12 mouse cellular contexts compared by ENCODE assay signal in genomic region chr10:128504641-128505370, GRCm38 (mm10). TPM values are rescaled to one million over a fixed set of nuclear protein-coding genes. Genes with fewer than 3 reads are reported as not detected.
DNase-seq lines count a peak whose midpoint lies in the region; ATAC-seq and TF ChIP-seq lines count a peak whose summit lies in the region.
"Had no signal": no experiment of that assay in that cellular context is flagged by ENCODE, and none has a peak within 500 bp of the region (broad histone marks: within the 10 kb centered on the region; RNA-seq: fewer than 3 reads in every experiment).

No protein-coding gene starts in this region.

- no peaks in the 10 kb centered on the region for H3K9me3 ChIP-seq in liver, embryonic 13.5 days (replicated peaks)
- H3K9me3 ChIP-seq in kidney, embryonic 14.5 days (ENCODE audit: control insufficient read depth, low read length) = no peaks in the 10 kb centered on the region
- H3K9me3 ChIP-seq: stomach, embryonic 15.5 days had no signal

- H3K4me2 ChIP-seq in liver, embryonic 13.5 days = peak overlapping the region; percentile 44
- H3K4me2 ChIP-seq in kidney, embryonic 14.5 days (replicated peaks; ENCODE audit: low read depth, low read length) = no peak overlapping the region
- H3K4me2 ChIP-seq: midbrain, embryonic 12.5 days; stomach, embryonic 15.5 days had no signal

- WGBS in liver, embryonic 13.5 days (ENCODE audit: insufficient replicate concordance) = 16% methylated on average over 9 of the region's 9 CpGs
- 36% methylated on average over 9 of the region's 9 CpGs for WGBS in small intestine, adult 2 months
- WGBS in kidney, embryonic 14.5 days = 65% methylated on average over 9 of the region's 9 CpGs

- peak overlapping the region; percentile 56 for H3K9ac ChIP-seq in liver, embryonic 13.5 days
- H3K9ac ChIP-seq in kidney, embryonic 14.5 days (ENCODE audit: low read depth, low read length) = no peak overlapping the region
- H3K9ac ChIP-seq: midbrain, embryonic 12.5 days; stomach, embryonic 15.5 days had no signal

- TF ChIP-seq CTCF in small intestine, adult 2 months (IDR thresholded peaks at IDR 0.05; ENCODE audit: extremely low read depth, insufficient read length, insufficient replicate concordance, low read depth, low read length) = no peak

- H3K4me3 ChIP-seq in brown adipose tissue, adult 24 weeks (ENCODE audit: insufficient read depth, low read depth, low read length) = peak overlapping the region; percentile 31
- H3K4me3 ChIP-seq in liver, embryonic 13.5 days (replicated peaks) = no peak overlapping the region
- no peak overlapping the region for H3K4me3 ChIP-seq in small intestine, adult 2 months (ENCODE audit: low read depth, low read length)
- no peak overlapping the region for H3K4me3 ChIP-seq in kidney, embryonic 14.5 days (ENCODE audit: low read length)
- H3K4me3 ChIP-seq: midbrain, embryonic 12.5 days; stomach, embryonic 15.5 days had no signal

- peak; percentile 29 for ATAC-seq in liver, embryonic 13.5 days (ENCODE audit: low read depth)
- ATAC-seq in kidney, embryonic 14.5 days (ENCODE audit: low FRiP score, low TSS enrichment) = no peak
- ATAC-seq: forebrain, embryonic 16.5 days had no signal

- peak overlapping the region; percentile 97 for H3K27ac ChIP-seq in brown adipose tissue, adult 24 weeks (replicated peaks; ENCODE audit: low read depth, low read length)
- H3K27ac ChIP-seq in liver, embryonic 13.5 days = peak overlapping the region; percentile 72
- H3K27ac ChIP-seq in small intestine, adult 2 months (ENCODE audit: insufficient read depth, low read depth, low read length) = peak overlapping the region; percentile 5; the same call in 1 of the 2 replicates
- H3K27ac ChIP-seq in kidney, embryonic 14.5 days (ENCODE audit: low read depth, low read length) = no peak overlapping the region
- H3K27ac ChIP-seq: midbrain, embryonic 12.5 days; stomach, embryonic 15.5 days had no signal

- peaks cover 9% of the 10 kb centered on the region for H3K4me1 ChIP-seq in brown adipose tissue, adult 24 weeks (ENCODE audit: control insufficient read depth, insufficient read depth, insufficient read length, low read length)
- peaks cover 47% of the 10 kb centered on the region for H3K4me1 ChIP-seq in liver, embryonic 13.5 days (replicated peaks)
- peaks cover 13% of the 10 kb centered on the region for H3K4me1 ChIP-seq in small intestine, adult 2 months (ENCODE audit: control insufficient read depth, insufficient read depth, insufficient read length, low read length)
- H3K4me1 ChIP-seq in kidney, embryonic 14.5 days (ENCODE audit: control insufficient read depth, insufficient read depth, low read length) = no peaks in the 10 kb centered on the region
- H3K4me1 ChIP-seq: midbrain, embryonic 12.5 days had no signal

- H3K36me3 ChIP-seq in liver, embryonic 13.5 days = peaks cover 1% of the 10 kb centered on the region
- 0 out of 2 replicates have a peak, but pooled peaks cover under 1% of the 10 kb centered on the region for H3K36me3 ChIP-seq in small intestine, adult 2 months (ENCODE audit: control insufficient read depth, insufficient read depth, low read length)
- no peaks in the 10 kb centered on the region for H3K36me3 ChIP-seq in kidney, embryonic 14.5 days (ENCODE audit: control insufficient read depth, insufficient read depth, low read length)
- H3K36me3 ChIP-seq: stomach, embryonic 15.5 days had no signal

- no peaks in the 10 kb centered on the region for H3K27me3 ChIP-seq in liver, embryonic 13.5 days
- H3K27me3 ChIP-seq in small intestine, adult 2 months (ENCODE audit: control insufficient read depth, insufficient read depth, low read length) = no peaks in the 10 kb centered on the region
- H3K27me3 ChIP-seq in kidney, embryonic 14.5 days (ENCODE audit: control insufficient read depth, insufficient read depth, low read length) = no peaks in the 10 kb centered on the region
- H3K27me3 ChIP-seq: midbrain, embryonic 12.5 days; stomach, embryonic 15.5 days had no signal

- peak; percentile 60 to 70 for DNase-seq in spleen, postnatal 36 days (ENCODE audit: low spot score in 2 of 2)
- DNase-seq in spleen, adult 12 weeks (ENCODE audit: low spot score) = no peak
- DNase-seq in liver, embryonic 13.5 days = no peak
- DNase-seq in cerebellum, adult 9-10 months = no peak
- DNase-seq: adrenal gland, postnatal 25 days; kidney, postnatal 4 days had no signal

- no peak for TF ChIP-seq POLR2A in small intestine, adult 2 months (IDR thresholded peaks at IDR 0.05; ENCODE audit: low read depth, low read length)

RNA-seq across cellular contexts. Expression of gene Myl6b, which starts 6.3 kb away (rescaled TPM):
- 13.5 and 24.5 TPM in 2 replicates for polyA plus RNA-seq in brown adipose tissue, adult 24 weeks (2012; ENCODE audit: insufficient read depth, insufficient read length, missing spikeins)
- polyA plus RNA-seq in liver, embryonic 13.5 days (2015; fragmentation: Nextera tagmentation; extraction: Ambion mirVana) = 1.2 and 1.3 TPM in 2 replicates
- 0.43 and 1.2 TPM in 2 replicates for polyA plus RNA-seq in small intestine, adult 2 months (2012; rRNA removed)
- 3.2 and 3.5 TPM in 2 replicates for polyA plus RNA-seq in kidney, embryonic 14.5 days (2014; fragmentation: Nextera tagmentation; extraction: Ambion mirVana)

RNA-seq across cellular contexts. Expression of gene Myl6, which starts 10.9 kb away (rescaled TPM):
- 1,414 and 1,508 TPM in 2 replicates for polyA plus RNA-seq in brown adipose tissue, adult 24 weeks (2012; ENCODE audit: insufficient read depth, insufficient read length, missing spikeins)
- polyA plus RNA-seq in liver, embryonic 13.5 days (2015; fragmentation: Nextera tagmentation; extraction: Ambion mirVana) = 498 and 524 TPM in 2 replicates
- 492 and 749 TPM in 2 replicates for polyA plus RNA-seq in small intestine, adult 2 months (2012; rRNA removed)
- 921 and 980 TPM in 2 replicates for polyA plus RNA-seq in kidney, embryonic 14.5 days (2014; fragmentation: Nextera tagmentation; extraction: Ambion mirVana)

RNA-seq across cellular contexts. Expression of gene Esyt1, which starts 20.9 kb away (rescaled TPM):
- polyA plus RNA-seq in brown adipose tissue, adult 24 weeks (2012; ENCODE audit: insufficient read depth, insufficient read length, missing spikeins) = 31.6 and 35.5 TPM in 2 replicates
- 9.9 and 10.6 TPM in 2 replicates for polyA plus RNA-seq in liver, embryonic 13.5 days (2015; fragmentation: Nextera tagmentation; extraction: Ambion mirVana)
- polyA plus RNA-seq in small intestine, adult 2 months (2012; rRNA removed) = 20.0 and 26.3 TPM in 2 replicates
- 9.9 and 16.1 TPM in 2 replicates for polyA plus RNA-seq in kidney, embryonic 14.5 days (2014; fragmentation: Nextera tagmentation; extraction: Ambion mirVana)

RNA-seq across cellular contexts. Expression of gene Zc3h10, which starts 42.8 kb away (rescaled TPM):
- 4.7 TPM in 2 replicates for polyA plus RNA-seq in brown adipose tissue, adult 24 weeks (2012; ENCODE audit: insufficient read depth, insufficient read length, missing spikeins)
- polyA plus RNA-seq in liver, embryonic 13.5 days (2015; fragmentation: Nextera tagmentation; extraction: Ambion mirVana) = 6.2 and 7.1 TPM in 2 replicates
- 6.4 and 15.2 TPM in 2 replicates for polyA plus RNA-seq in small intestine, adult 2 months (2012; rRNA removed)
- polyA plus RNA-seq in kidney, embryonic 14.5 days (2014; fragmentation: Nextera tagmentation; extraction: Ambion mirVana) = 11.3 and 13.5 TPM in 2 replicates

RNA-seq across cellular contexts. Expression of gene Rpl41, which starts 44.3 kb away (rescaled TPM):
- 1,628 and 2,018 TPM in 2 replicates for polyA plus RNA-seq in brown adipose tissue, adult 24 weeks (2012; ENCODE audit: insufficient read depth, insufficient read length, missing spikeins)
- 2,776 and 3,150 TPM in 2 replicates for polyA plus RNA-seq in liver, embryonic 13.5 days (2015; fragmentation: Nextera tagmentation; extraction: Ambion mirVana)
- 1,613 and 1,655 TPM in 2 replicates for polyA plus RNA-seq in small intestine, adult 2 months (2012; rRNA removed)
- polyA plus RNA-seq in kidney, embryonic 14.5 days (2014; fragmentation: Nextera tagmentation; extraction: Ambion mirVana) = 4,683 and 5,796 TPM in 2 replicates

Comparison
In these comparisons a context has a peak if more than half of its experiments do, and no peak if none do; other contexts are left out.
1. DNase-seq: peak in spleen, postnatal 36 days (2 of 2); none in spleen, adult 12 weeks (single experiment), liver, embryonic 13.5 days (single experiment) and cerebellum, adult 9-10 months (single experiment).